Mouse (Mus musculus) cerebral cortex, adult 2 months (tissue): ENCODE data around the gene Lmx1a.

Experiments used
- WGBS: fragments of 180-500 bp; shearing (Covaris S2); methylation state at CpG from one replicate; pipeline ENCODE4 v1.1.7; 2018; 5-methylcytosine and 5-hydroxymethylcytosine counted together

The Lmx1a gene

GRCm38 (mm10) chr1:167693499-167694240 is 4.6 kb downstream of the Lmx1a start:
- 6% methylated on average over 9 of the region's 9 CpGs for whole genome bisulfite sequencing

- WGBS: 25% methylated on average over 3 of the region's 3 CpGs
Measured at GRCm38 (mm10) chr1:167694731-167695130, 5.7 kb downstream of the Lmx1a start.

DNA sequence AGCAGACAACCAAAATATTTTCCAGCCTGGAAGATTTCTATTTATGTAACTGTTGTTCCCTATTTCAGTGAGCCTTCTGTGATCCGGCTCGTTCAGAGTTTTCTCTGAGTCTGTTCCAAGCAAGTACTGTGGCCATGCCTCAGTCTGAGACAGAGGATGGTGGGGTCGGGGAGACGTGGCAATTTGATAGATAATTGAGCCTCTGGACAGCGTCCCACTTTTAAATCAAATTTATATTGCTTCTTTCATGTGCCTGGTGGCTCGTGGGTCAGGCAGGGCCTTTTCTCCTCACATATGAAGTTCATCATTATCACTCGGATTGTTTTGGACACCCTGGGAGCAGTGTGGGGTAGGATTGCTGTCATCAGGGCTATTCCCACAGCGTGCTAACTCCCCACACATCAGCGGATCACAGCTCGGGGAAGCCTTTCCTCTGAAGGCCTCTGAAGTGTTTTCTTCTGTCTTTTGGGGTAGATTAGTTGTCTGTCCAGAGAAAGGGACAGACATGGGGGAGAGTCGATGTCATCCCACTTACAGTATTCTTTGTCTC is 6.9 kb downstream of the Lmx1a start:
- 54% methylated on average over 11 of the region's 11 CpGs for WGBS

DNA sequence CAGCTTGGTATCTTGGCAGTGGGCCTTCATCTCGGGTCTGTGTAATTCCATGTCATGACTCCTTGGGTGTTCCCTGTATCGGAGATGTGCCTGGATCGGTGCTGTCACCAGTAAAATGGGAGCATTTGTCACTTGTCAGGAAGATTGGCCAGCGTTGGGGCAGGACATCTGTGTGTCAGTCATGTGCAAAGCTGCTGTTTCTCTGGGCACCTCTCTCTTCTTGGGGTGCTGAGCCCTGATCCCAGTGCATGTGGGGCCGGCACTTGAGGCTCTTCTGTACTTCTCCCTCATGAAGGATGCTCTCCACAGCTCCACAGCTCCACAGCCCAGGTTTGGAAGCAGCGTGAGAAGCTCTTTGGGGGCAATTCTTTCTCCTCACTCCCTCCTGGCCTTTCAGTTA is 10.7 kb downstream of the Lmx1a start:
- WGBS: 44% methylated on average over 6 of the region's 6 CpGs

DNA sequence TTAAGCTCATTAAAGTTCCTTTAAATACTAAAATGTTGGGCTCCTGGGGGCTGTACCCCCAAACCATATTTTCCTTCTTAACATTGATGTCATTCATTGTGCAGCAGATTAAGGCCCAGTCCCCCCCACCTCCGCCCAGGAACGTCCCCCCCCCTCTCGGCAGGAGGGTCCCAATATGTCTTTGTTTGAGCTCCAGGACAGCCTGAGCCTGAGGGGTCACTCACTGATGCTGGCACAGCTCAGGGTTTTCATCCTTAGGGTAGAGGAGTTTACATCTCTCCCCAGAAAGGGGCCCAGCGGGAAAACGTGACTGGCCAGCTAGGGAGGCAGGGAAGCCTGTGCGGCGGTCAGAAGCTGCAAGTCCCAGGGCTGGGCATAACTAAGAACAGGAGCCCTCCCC is 11.2 kb downstream of the Lmx1a start:
- WGBS: 42% methylated on average over 7 of the region's 7 CpGs

DNA sequence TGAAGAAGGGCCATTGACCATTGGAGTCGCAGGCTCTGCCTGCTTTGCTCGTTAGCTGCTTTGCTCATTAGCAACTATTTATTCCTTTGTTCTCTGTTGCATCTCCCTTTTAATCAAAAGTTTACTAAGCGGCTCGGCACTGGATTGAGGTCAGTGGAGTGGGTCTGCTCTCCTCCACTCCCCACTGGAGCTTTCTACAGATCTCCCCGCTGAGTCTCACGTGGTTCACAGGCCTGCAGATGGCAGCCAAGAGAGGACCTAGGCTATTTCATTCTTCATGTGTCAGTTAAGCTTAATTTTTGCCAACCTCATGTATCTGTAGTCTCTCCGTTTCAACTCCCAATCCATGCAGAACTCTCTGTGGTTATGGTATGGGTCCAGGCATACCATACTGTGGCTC is 16.5 kb downstream of the Lmx1a start:
- WGBS: 46% methylated on average over 7 of the region's 7 CpGs

DNA sequence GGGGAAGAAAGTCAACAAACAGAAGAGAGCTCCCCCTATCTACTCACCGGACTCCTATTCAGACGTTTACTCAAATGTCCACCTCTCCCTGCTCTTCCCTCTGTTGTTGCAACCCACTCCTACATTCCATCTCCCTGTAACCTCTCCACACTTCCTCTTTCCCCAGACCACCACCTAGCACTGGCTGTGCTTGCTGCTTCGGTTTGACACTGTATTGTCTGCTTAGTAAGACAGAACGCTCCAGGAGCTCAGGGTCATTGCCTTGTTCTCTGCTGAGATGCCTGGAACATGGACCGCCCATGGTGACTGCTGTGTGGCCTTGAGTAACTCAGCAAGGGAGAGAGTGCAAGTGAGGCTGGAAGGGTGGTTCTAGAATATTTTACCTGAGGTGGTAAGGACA is 19.7 kb downstream of the Lmx1a start:
- 73% methylated on average over 5 of the region's 5 CpGs for WGBS

GRCm38 (mm10) chr1:167715730-167716341 is 26.8 kb downstream of the Lmx1a start:
- WGBS: 70% methylated on average over 6 of the region's 6 CpGs

- 26% methylated on average over 6 of the region's 6 CpGs for WGBS
Measured at GRCm38 (mm10) chr1:167734471-167734870, 45.4 kb downstream of the Lmx1a start.

DNA sequence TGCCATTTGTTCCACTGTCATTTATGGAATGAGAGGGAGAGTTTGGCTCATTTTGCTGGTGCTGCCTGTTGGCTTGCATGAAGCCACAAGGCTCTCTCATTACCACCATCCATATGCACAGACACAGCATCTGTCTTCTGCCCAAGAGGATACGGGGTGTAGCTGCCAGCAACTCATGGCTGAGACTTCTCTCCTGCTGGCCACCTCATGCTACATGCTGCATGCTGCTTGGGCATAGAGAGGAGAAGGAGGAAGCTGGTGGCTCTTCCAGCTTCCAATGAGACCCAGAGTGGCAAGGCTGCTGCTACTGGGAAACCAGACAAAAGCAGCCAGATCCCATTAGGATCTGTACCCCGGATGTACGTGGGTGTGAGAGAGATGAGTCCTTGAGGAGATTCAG is 47.8 kb downstream of the Lmx1a start:
- 61% methylated on average over 3 of the region's 3 CpGs for WGBS

DNA sequence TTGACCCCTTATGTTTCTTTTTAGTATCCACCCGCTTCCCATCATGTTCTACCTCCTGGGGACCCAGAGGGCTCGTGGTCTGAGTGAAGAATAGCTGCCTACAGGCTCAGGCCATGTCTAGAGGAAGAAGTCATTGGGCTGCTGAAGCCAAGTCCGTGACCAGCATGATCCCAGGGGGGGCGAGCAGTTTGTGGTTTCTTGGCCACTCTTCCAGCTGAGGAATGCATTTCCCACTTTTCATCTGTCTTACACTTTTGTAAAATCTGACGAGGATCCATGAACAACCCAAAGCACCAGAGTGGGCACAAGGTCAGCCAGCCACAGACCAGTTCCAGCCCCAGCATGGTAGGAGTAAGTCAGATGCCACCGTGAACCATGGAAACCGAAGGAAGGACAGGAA is 50.2 kb downstream of the Lmx1a start:
- WGBS: 84% methylated on average over 7 of the region's 7 CpGs

GRCm38 (mm10) chr1:167746676-167747075 is 57.6 kb downstream of the Lmx1a start:
- 57% methylated on average over 6 of the region's 6 CpGs for WGBS

- 62% methylated on average over 5 of the region's 5 CpGs for WGBS
Measured at GRCm38 (mm10) chr1:167752661-167753060, 63.6 kb downstream of the Lmx1a start.

DNA sequence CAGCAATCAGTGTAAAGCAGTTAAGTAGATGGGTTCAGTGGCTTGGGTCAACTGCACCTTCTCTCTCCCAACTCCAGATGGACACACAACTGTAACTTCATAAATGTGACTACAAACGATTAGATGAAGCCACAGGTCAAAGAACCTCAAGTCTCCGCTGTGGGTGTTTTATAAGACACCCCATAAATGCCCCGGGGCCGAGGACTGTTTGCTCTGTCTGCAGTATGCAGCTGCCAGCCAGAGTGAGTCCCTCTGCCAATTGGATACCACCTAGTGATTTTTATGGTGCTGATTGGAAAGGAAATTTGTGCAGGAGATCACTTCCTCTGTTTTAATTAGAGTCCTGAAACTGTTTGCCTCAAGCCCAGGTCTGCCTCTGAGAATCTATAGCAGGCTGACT is 65.0 kb downstream of the Lmx1a start:
- 77% methylated on average over 4 of the region's 4 CpGs for WGBS

- WGBS: 35% methylated on average over 14 of the region's 14 CpGs
Measured at GRCm38 (mm10) chr1:167754636-167755522, 65.8 kb downstream of the Lmx1a start.

DNA sequence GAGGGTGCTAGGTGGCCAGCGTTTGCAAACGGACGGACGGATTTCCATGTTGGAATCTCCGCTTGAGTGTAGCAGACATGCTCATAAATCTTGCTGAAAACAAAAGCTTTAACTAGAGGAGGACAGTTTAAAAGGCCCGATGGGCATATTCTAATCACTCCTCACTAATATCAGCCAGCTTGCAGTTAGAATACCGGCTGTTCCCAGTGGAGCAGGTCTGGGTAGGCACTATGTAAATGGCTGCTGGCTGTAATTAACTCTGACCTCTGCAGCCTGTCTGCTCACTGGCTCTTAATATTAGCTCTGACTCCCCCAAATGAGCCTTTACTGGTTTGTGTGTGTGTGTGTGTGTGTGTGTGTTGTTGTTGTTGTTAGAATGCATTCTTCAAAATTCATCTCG is 69.2 kb downstream of the Lmx1a start:
- WGBS: 86% methylated on average over 8 of the region's 8 CpGs

GRCm38 (mm10) chr1:167760307-167760706 is 71.3 kb downstream of the Lmx1a start:
- WGBS: 93% methylated on average over 10 of the region's 10 CpGs

- WGBS: 36% methylated on average over 13 of the region's 13 CpGs
Measured at GRCm38 (mm10) chr1:167761785-167762223, 72.8 kb downstream of the Lmx1a start.

- WGBS: 97% methylated on average over 4 of the region's 4 CpGs
Measured at GRCm38 (mm10) chr1:167766619-167767018, 77.6 kb downstream of the Lmx1a start.

DNA sequence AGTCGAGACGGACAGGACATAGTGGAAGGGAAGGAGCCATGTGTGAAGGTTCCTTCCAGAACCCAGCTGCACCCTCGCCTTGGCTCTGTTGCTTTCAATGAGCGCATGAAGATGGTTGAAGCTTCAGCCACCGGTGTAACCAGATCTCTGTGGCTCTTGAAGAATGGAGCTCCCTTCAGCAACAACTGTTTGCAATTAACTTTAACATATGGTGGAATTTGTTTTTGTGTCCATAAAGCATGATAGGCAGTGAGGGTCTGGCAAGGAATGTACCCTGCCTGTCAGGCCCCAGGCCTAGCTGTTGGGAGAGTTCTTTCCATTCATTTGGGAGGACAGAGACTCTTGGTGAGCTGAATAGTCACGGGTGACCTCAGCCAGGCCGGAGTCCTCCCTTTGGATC is 81.4 kb downstream of the Lmx1a start:
- 91% methylated on average over 7 of the region's 7 CpGs for WGBS

GRCm38 (mm10) chr1:167779766-167780488 is 90.9 kb downstream of the Lmx1a start:
- WGBS: 67% methylated on average over 4 of the region's 5 CpGs
